In the genomic region with DNA sequence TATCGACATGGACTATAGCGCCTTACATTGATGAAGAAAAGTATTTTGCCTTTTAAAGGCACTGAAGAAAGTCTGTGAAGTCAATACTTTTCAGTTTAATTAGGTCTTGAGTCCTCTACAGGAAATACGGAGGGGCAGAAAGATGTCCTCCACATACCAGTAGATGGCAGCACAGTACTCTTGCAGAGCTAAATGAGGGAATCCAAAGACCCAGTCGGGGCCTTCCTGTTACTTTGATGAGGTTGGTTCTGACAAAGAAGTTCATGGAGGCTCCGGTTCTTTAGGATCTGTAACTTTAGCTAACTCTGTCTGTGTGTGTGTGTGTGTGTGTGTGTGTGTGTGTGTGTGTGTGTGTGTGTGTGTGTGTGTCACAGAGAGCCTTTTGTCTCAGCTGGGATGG, we compare ENCODE assay signal across 8 mouse cellular contexts. TPM values are rescaled to one million over a fixed set of nuclear protein-coding genes. Genes with fewer than 3 reads are reported as not detected.
DNase-seq lines count a peak whose midpoint lies in the region; ATAC-seq and TF ChIP-seq lines count a peak whose summit lies in the region.

No protein-coding gene starts in this region.

- H3K79me2 ChIP-seq in myocyte (ENCODE audit: control insufficient read depth, insufficient read depth), result no peaks in the 10 kb centered on the region

- peaks cover 9 to 15% of the 10 kb centered on the region in 2 experiments for H3K4me1 ChIP-seq in ES-E14 (ENCODE audit: control insufficient read depth in 2 of 2, insufficient read depth in 2 of 2, low read length in 2 of 2, poor library complexity in 1 of 2)
- peaks cover 22% of the 10 kb centered on the region for H3K4me1 ChIP-seq in limb, embryonic 12.5 days (replicated peaks)

- 8% methylated on average over 5 of the region's 5 CpGs for WGBS in limb, embryonic 12.5 days

- no peak overlapping the region for H3K27ac ChIP-seq in ES-E14 (ENCODE audit: insufficient read depth, low read depth, low read length, poor library complexity, severe bottlenecking)
- no peak overlapping the region for H3K27ac ChIP-seq in limb, embryonic 12.5 days

- H3K4me3 ChIP-seq in ES-E14 (ENCODE audit: insufficient read depth in 1 of 2, low read depth in 1 of 2, low read length in 2 of 2, poor library complexity in 1 of 2, severe bottlenecking in 1 of 2) (no peak overlapping the region), myocyte (no peak overlapping the region)
- H3K4me3 ChIP-seq in limb, embryonic 12.5 days (replicated peaks), result no peak overlapping the region; the same call in 1 of the 2 replicates

- H3K9ac ChIP-seq in ES-E14 (ENCODE audit: insufficient read depth, low read depth, low read length, poor library complexity, severe bottlenecking), result no peak overlapping the region
- H3K9ac ChIP-seq in limb, embryonic 12.5 days (replicated peaks), result 0 out of 2 replicates have a peak overlapping the region, but pooled peaks have one; percentile 23

- DNase-seq in 3134 (ENCODE audit: extremely low read depth, insufficient read length, low spot score), result peak; percentile 60
- DNase-seq in ES-E14 (ENCODE audit: low read depth, low spot score), result peak; percentile 72
- peak; percentile 69 for DNase-seq in cerebellum, adult 8-10 months
- peak; percentile 87 for DNase-seq in gastrocnemius, adult 18-20 months (ENCODE audit: low spot score)
- DNase-seq in hindlimb bud, embryonic 11.5 days (ENCODE audit: extremely low spot score, low read depth, low spot score), result peak; percentile 69
- DNase-seq in thymus, postnatal 25 days, result peak; percentile 69

- no peak overlapping the region for H3ac ChIP-seq in myocyte (ENCODE audit: control insufficient read depth, insufficient read length)

- H3K27me3 ChIP-seq in limb, embryonic 12.5 days, result 0 out of 2 replicates have a peak, but pooled peaks cover 1% of the 10 kb centered on the region
- no peaks in the 10 kb centered on the region for H3K27me3 ChIP-seq in myocyte (ENCODE audit: control insufficient read depth, insufficient read depth, insufficient read length)

- in situ Hi-C loops in ES-E14 (cut with MboI; ENCODE audit: low sequenced_read_pairs in 2 of 2, unreplicated experiment in 2 of 2), result no loop called here

- no peak for ATAC-seq in limb, embryonic 12.5 days (ENCODE audit: insufficient number of reproducible peaks, insufficient read depth, low FRiP score, low TSS enrichment, low read depth)

- no peak for TF ChIP-seq POLR2A in myocyte (IDR thresholded peaks at IDR 0.05; ENCODE audit: insufficient read length, low read depth)

- no peaks in the 10 kb centered on the region for H3K9me3 ChIP-seq in ES-E14 (ENCODE audit: control insufficient read depth, insufficient read depth, low read depth, low read length)
- no peaks in the 10 kb centered on the region for H3K9me3 ChIP-seq in limb, embryonic 12.5 days

- no peaks in the 10 kb centered on the region for H3K36me3 ChIP-seq in ES-E14 (ENCODE audit: control insufficient read depth, insufficient read depth, low read length, poor library complexity, severe bottlenecking)
- H3K36me3 ChIP-seq in limb, embryonic 12.5 days, result no peaks in the 10 kb centered on the region
- no peaks in the 10 kb centered on the region for H3K36me3 ChIP-seq in myocyte (ENCODE audit: control insufficient read depth, insufficient read depth)

- peak overlapping the region; percentile 37 for H3K4me2 ChIP-seq in limb, embryonic 12.5 days
- peak overlapping the region; percentile 63 for H3K4me2 ChIP-seq in myocyte (ENCODE audit: low read depth)

TF ChIP-seq in ES-E14, 5 proteins besides CTCF, POLR2A, EP300 and RAD21:
- TF ChIP-seq MAFK (IDR thresholded peaks at IDR 0.05; ENCODE audit: insufficient read depth, low read depth, low read length), result no peak
- TF ChIP-seq ZC3H11A (IDR thresholded peaks at IDR 0.05; ENCODE audit: borderline replicate concordance, low read depth, low read length), result 0 out of 2 replicates have a peak, but pooled peaks have one; percentile 8

TF ChIP-seq in myocyte, 11 proteins besides CTCF, POLR2A, EP300 and RAD21:
- TF ChIP-seq E2F4 (IDR thresholded peaks at IDR 0.05; ENCODE audit: insufficient read depth), result no peak
- no peak for TF ChIP-seq USF1 (IDR thresholded peaks at IDR 0.05; ENCODE audit: low read depth)
- TF ChIP-seq TCF3 (IDR thresholded peaks at IDR 0.05; ENCODE audit: insufficient read length, low read depth), result no peak
- no peak for TF ChIP-seq MYOD1 (IDR thresholded peaks at IDR 0.05; ENCODE audit: control insufficient read depth in 1 of 3, insufficient read length in 2 of 3, low read depth in 2 of 3)
- TF ChIP-seq REST (IDR thresholded peaks at IDR 0.05; ENCODE audit: insufficient read depth, insufficient read length), result no peak
- no peak for TF ChIP-seq SRF (IDR thresholded peaks at IDR 0.05; ENCODE audit: control insufficient read depth, insufficient read length, low read depth)
- no peak for TF ChIP-seq MAX (IDR thresholded peaks at IDR 0.05; ENCODE audit: low read depth)
- no peak for TF ChIP-seq TCF12 (IDR thresholded peaks at IDR 0.05; ENCODE audit: insufficient read depth, poor library complexity, severe bottlenecking)
- no peak for TF ChIP-seq POLR2AphosphoS2 (IDR thresholded peaks at IDR 0.05; ENCODE audit: insufficient read length, low read depth)
- TF ChIP-seq MYOG (IDR thresholded peaks at IDR 0.05; ENCODE audit: control insufficient read depth in 1 of 3, insufficient read depth in 1 of 3, insufficient read length in 2 of 3, low read depth in 2 of 3), result no peak
- TF ChIP-seq CEBPB (IDR thresholded peaks at IDR 0.05; ENCODE audit: insufficient read depth, poor library complexity, severe bottlenecking), result no peak

RNA-seq across cellular contexts. Expression of gene Fam214b, which starts 1.2 kb away (rescaled TPM):
- 8.2 and 11.9 TPM in 2 replicates for total RNA-seq in ES-E14 (2012; rRNA removed)
- 10 to 100 TPM; 27.6 to 28.1 TPM for total RNA-seq in gastrocnemius, adult 18-20 months (2021)
- 12.1 and 13.4 TPM in 2 replicates for polyA plus RNA-seq in limb, embryonic 12.5 days (2016; fragmentation: Nextera tagmentation; extraction: Ambion mirVana)
- 35.3 TPM for polyA plus RNA-seq in myocyte (2012; fragmentation: generic; extraction: Trizol)

RNA-seq across cellular contexts. Expression of gene Unc13b, which starts 11.5 kb away (rescaled TPM):
- total RNA-seq in ES-E14 (2012; rRNA removed), result 13.3 and 19.6 TPM in 2 replicates
- 1 to 10 TPM; 1.2 to 1.9 TPM for total RNA-seq in gastrocnemius, adult 18-20 months (2021)
- polyA plus RNA-seq in limb, embryonic 12.5 days (2016; fragmentation: Nextera tagmentation; extraction: Ambion mirVana), result 3.5 and 4.0 TPM in 2 replicates
- polyA plus RNA-seq in myocyte (2012; fragmentation: generic; extraction: Trizol), result 0.42 TPM

RNA-seq across cellular contexts. Expression of gene Stoml2, which starts 15.7 kb away (rescaled TPM):
- total RNA-seq in ES-E14 (2012; rRNA removed), result 245 and 279 TPM in 2 replicates
- total RNA-seq in gastrocnemius, adult 18-20 months (2021), result 100 to 1,000 TPM in 1 of 2 experiments, 10 to 100 TPM in 1; 88.9 to 105 TPM
- 344 and 353 TPM in 2 replicates for polyA plus RNA-seq in limb, embryonic 12.5 days (2016; fragmentation: Nextera tagmentation; extraction: Ambion mirVana)
- polyA plus RNA-seq in myocyte (2012; fragmentation: generic; extraction: Trizol), result 113 TPM

RNA-seq across cellular contexts. Expression of gene Pigo, which starts 21.6 kb away (rescaled TPM):
- 40.9 and 59.1 TPM in 2 replicates for total RNA-seq in ES-E14 (2012; rRNA removed)
- total RNA-seq in gastrocnemius, adult 18-20 months (2021), result 1 to 10 TPM; 6.2 to 7.7 TPM
- polyA plus RNA-seq in limb, embryonic 12.5 days (2016; fragmentation: Nextera tagmentation; extraction: Ambion mirVana), result 27.0 and 30.3 TPM in 2 replicates
- polyA plus RNA-seq in myocyte (2012; fragmentation: generic; extraction: Trizol), result 8.0 TPM

RNA-seq across cellular contexts. Expression of gene Fancg, which starts 36.9 kb away (rescaled TPM):
- total RNA-seq in ES-E14 (2012; rRNA removed), result 13.0 and 16.9 TPM in 2 replicates
- total RNA-seq in gastrocnemius, adult 18-20 months (2021), result 1 to 10 TPM; 1.4 to 1.8 TPM
- polyA plus RNA-seq in limb, embryonic 12.5 days (2016; fragmentation: Nextera tagmentation; extraction: Ambion mirVana), result 18.4 and 20.6 TPM in 2 replicates
- polyA plus RNA-seq in myocyte (2012; fragmentation: generic; extraction: Trizol), result 2.6 TPM
